Mouse (Mus musculus) kidney, postnatal 25 days (tissue): ENCODE measurements around the gene Galntl5.
"Not testable (repeated sequence)": the region's sequence is repeated elsewhere in the genome, so short reads cannot be mapped to it uniquely, and the experiment has no call there.

Experiments
- DNase-seq, 2 experiments: peaks; one replicate each; pipeline ENCODE4 v3.0.0; 2021; ENCODE audit warnings: mixed read lengths in 2 of 2

The Galntl5 gene

GRCm38 (mm10) chr5:25181004-25181531 is at the start of gene Galntl5:
TSS of gene Galntl5 (plus strand) at chr5:25181460.
- peak; percentile 11 to 60 for DNase-seq

- DNase-seq = peak; percentile 49 to 69
Measured at GRCm38 (mm10) chr5:25146705-25147104, 34.6 kb upstream of the Galntl5 start.

GRCm38 (mm10) chr5:25149331-25149965 is 31.8 kb upstream of the Galntl5 start:
- no peak for DNase-seq

- DNase-seq = no peak
Measured at GRCm38 (mm10) chr5:25153491-25153890, 27.8 kb upstream of the Galntl5 start.

GRCm38 (mm10) chr5:25153996-25154395 is 27.3 kb upstream of the Galntl5 start:
- peak in 1 of 2 experiments; percentile 14 for DNase-seq

GRCm38 (mm10) chr5:25154823-25155222 is 26.4 kb upstream of the Galntl5 start:
- no peak for DNase-seq

- DNase-seq = no peak
Measured at GRCm38 (mm10) chr5:25155351-25155750, 25.9 kb upstream of the Galntl5 start.

GRCm38 (mm10) chr5:25157136-25157535 is 24.1 kb upstream of the Galntl5 start:
- no peak for DNase-seq

- DNase-seq = no peak
Measured at GRCm38 (mm10) chr5:25160515-25160914, 20.7 kb upstream of the Galntl5 start.

GRCm38 (mm10) chr5:25162981-25163380 is 18.3 kb upstream of the Galntl5 start:
- no peak for DNase-seq

- peak in 1 of 2 experiments; percentile 18 for DNase-seq
Measured at GRCm38 (mm10) chr5:25163938-25164337, 17.3 kb upstream of the Galntl5 start.

GRCm38 (mm10) chr5:25164341-25164740 is 16.9 kb upstream of the Galntl5 start:
- DNase-seq = no peak

- DNase-seq = no peak
Measured at GRCm38 (mm10) chr5:25165102-25165788, 16.0 kb upstream of the Galntl5 start.

- peak; percentile 10 to 64 for DNase-seq
Measured at GRCm38 (mm10) chr5:25165789-25166135, 15.5 kb upstream of the Galntl5 start.

GRCm38 (mm10) chr5:25166665-25167064 is 14.6 kb upstream of the Galntl5 start:
- no peak for DNase-seq

GRCm38 (mm10) chr5:25177937-25178336 is 3.3 kb upstream of the Galntl5 start:
- not testable (repeated sequence) for DNase-seq

GRCm38 (mm10) chr5:25178543-25178942 is 2.7 kb upstream of the Galntl5 start:
- peak; percentile 48 to 53 for DNase-seq

- peak; percentile 16 to 71 for DNase-seq
Measured at GRCm38 (mm10) chr5:25179284-25179683, 2.0 kb upstream of the Galntl5 start.

- peak; percentile 47 to 78 for DNase-seq
Measured at GRCm38 (mm10) chr5:25179936-25180488, 1.2 kb upstream of the Galntl5 start.

- DNase-seq = no peak
Measured at GRCm38 (mm10) chr5:25183595-25183994, 2.3 kb downstream of the Galntl5 start.

- no peak for DNase-seq
Measured at GRCm38 (mm10) chr5:25184594-25184993, 3.3 kb downstream of the Galntl5 start.

GRCm38 (mm10) chr5:25187727-25188126 is 6.5 kb downstream of the Galntl5 start:
- peak; percentile 59 to 76 for DNase-seq

GRCm38 (mm10) chr5:25188802-25189201 is 7.5 kb downstream of the Galntl5 start:
- DNase-seq = peak; percentile 72 to 83

GRCm38 (mm10) chr5:25190521-25190920 is 9.3 kb downstream of the Galntl5 start:
- no peak for DNase-seq
